Comparison of ENCODE assay signal across 23 mouse cellular contexts in genomic region chr3:30173812-30174211, GRCm38 (mm10).
"Had no signal": no experiment of that assay in that cellular context is flagged by ENCODE, and none has a peak within 500 bp of the region (broad histone marks: within the 10 kb centered on the region; RNA-seq: fewer than 3 reads in every experiment).

No protein-coding gene starts in this region.

- H3K9me3 ChIP-seq: limb, embryonic 15.5 days; midbrain, embryonic 15.5 days; neural tube, embryonic 15.5 days had no signal

- H3K36me3 ChIP-seq: limb, embryonic 12.5 days; limb, embryonic 15.5 days; midbrain, embryonic 15.5 days; neural tube, embryonic 12.5 days; neural tube, embryonic 15.5 days had no signal

- H3K27ac ChIP-seq: limb, embryonic 12.5 days; limb, embryonic 15.5 days; liver, embryonic 14.5 days; midbrain, embryonic 12.5 days; midbrain, embryonic 15.5 days; neural tube, embryonic 12.5 days; neural tube, embryonic 15.5 days had no signal

- H3K4me2 ChIP-seq: limb, embryonic 12.5 days; limb, embryonic 15.5 days; liver, embryonic 11.5 days; lung, embryonic 14.5 days; midbrain, embryonic 12.5 days; midbrain, embryonic 15.5 days; neural tube, embryonic 12.5 days; neural tube, embryonic 15.5 days had no signal

- H3K27me3 ChIP-seq: limb, embryonic 12.5 days; limb, embryonic 15.5 days; midbrain, embryonic 12.5 days; midbrain, embryonic 15.5 days; neural tube, embryonic 12.5 days; neural tube, embryonic 15.5 days had no signal

- DNase-seq: kidney, adult 18-20 months; kidney, adult 9 months; kidney, postnatal 14 days; kidney, postnatal 4 days; left cerebral cortex, postnatal 4 days; liver, postnatal 0 days; lung, embryonic 14.5 days; lung, postnatal 10 days; lung, postnatal 4 days; right cerebral cortex, adult 18-20 months; right cerebral cortex, postnatal 14 days; right cerebral cortex, postnatal 4 days; thymus, adult 2 months; thymus, postnatal 14 days; thymus, postnatal 4 days had no signal

- H3K9ac ChIP-seq: limb, embryonic 12.5 days; limb, embryonic 15.5 days; liver, embryonic 14.5 days; liver, postnatal 0 days; lung, embryonic 14.5 days; midbrain, embryonic 12.5 days; midbrain, embryonic 15.5 days; neural tube, embryonic 12.5 days; neural tube, embryonic 15.5 days had no signal

- ATAC-seq: liver, postnatal 0 days; midbrain, embryonic 15.5 days had no signal

- H3K4me1 ChIP-seq: limb, embryonic 15.5 days; midbrain, embryonic 12.5 days; midbrain, embryonic 15.5 days; neural tube, embryonic 12.5 days; neural tube, embryonic 15.5 days had no signal

- H3K4me3 ChIP-seq: limb, embryonic 12.5 days; limb, embryonic 15.5 days; midbrain, embryonic 12.5 days; midbrain, embryonic 15.5 days; neural tube, embryonic 12.5 days; neural tube, embryonic 15.5 days had no signal
